Mouse (Mus musculus) adrenal gland, adult 18-20 months (tissue): Measurements from ENCODE around the gene Vkorc1. TPM values are rescaled to one million over a fixed set of nuclear protein-coding genes. Genes with fewer than 3 reads are reported as not detected.
"Not testable (repeated sequence)": the region's sequence is repeated elsewhere in the genome, so short reads cannot be mapped to it uniquely, and the experiment has no call there.

ENCODE experiments used
- DNase-seq, 2 experiments: peaks; one replicate each; pipeline ENCODE4 v3.0.0; 2021 to 2022; ENCODE audit warnings: low spot score in 2 of 2
- long read RNA-seq, 2 experiments: library from polyadenylated mRNA; stranded (forward); transcript quantifications; one replicate each; pipeline ENCODE4 v2.0.0; 2021
- total RNA-seq, 2 experiments: library from RNA; stranded (reverse); gene quantifications; 1 replicate in 1 of 2; 2 replicates in 1 of 2; pipeline ENCODE4 v1.2.3; 2021

The Vkorc1 gene
- total RNA-seq, result 10 to 100 TPM; 67.2 to 67.4 TPM
- long read RNA-seq, experiment 1, transcript Vkorc1-201 (3 exons, 748 nt), result major isoform, 15 of 15 reads
- long read RNA-seq, experiment 1, partial matches to known transcripts, result 0 of 15 reads
- long read RNA-seq, experiment 1, other reads (novel, unspliced or antisense), result 0 of 15 reads
- long read RNA-seq, experiment 2, transcript Vkorc1-201 (3 exons, 748 nt), result major isoform, 65 of 67 reads
- long read RNA-seq, experiment 2, partial matches to known transcripts, result 1 of 67 reads
- long read RNA-seq, experiment 2, other reads (novel, unspliced or antisense), result 1 of 67 reads

GRCm38 (mm10) chr7:127895442-127895841 is at the start of gene Vkorc1, which contains the start of gene Gm21974:
Vkorc1 (minus strand) TSS chr7:127895617.
Gm21974 (minus strand) TSS chr7:127895454.
- DNase-seq, result peak; percentile 91

GRCm38 (mm10) chr7:127944614-127945013 is 49.2 kb upstream of the Vkorc1 start:
- DNase-seq, result no peak

GRCm38 (mm10) chr7:127942097-127942496 is 46.7 kb upstream of the Vkorc1 start:
- DNase-seq, result not testable (repeated sequence)

- DNase-seq, result no peak
These were observed 40.9 kb upstream of the Vkorc1 start for GRCm38 (mm10) chr7:127936216-127936884.

GRCm38 (mm10) chr7:127935748-127936159 is 40.3 kb upstream of the Vkorc1 start:
- DNase-seq, result no peak

- DNase-seq, result peak; percentile 95
These were observed 39.8 kb upstream of the Vkorc1 start for GRCm38 (mm10) chr7:127935028-127935722.

GRCm38 (mm10) chr7:127934075-127934474 is 38.7 kb upstream of the Vkorc1 start:
- DNase-seq, result no peak

- DNase-seq, result no peak
These were observed 37.0 kb upstream of the Vkorc1 start for GRCm38 (mm10) chr7:127932273-127933031.

GRCm38 (mm10) chr7:127931351-127932135 is 36.1 kb upstream of the Vkorc1 start:
- DNase-seq, result peak in 1 of 2 experiments; percentile 32

GRCm38 (mm10) chr7:127930636-127931035 is 35.2 kb upstream of the Vkorc1 start:
- DNase-seq, result no peak

GRCm38 (mm10) chr7:127929923-127930322 is 34.5 kb upstream of the Vkorc1 start, which contains the start of gene Prss8:
Prss8 (minus strand) TSS chr7:127930104.
- no peak for DNase-seq

GRCm38 (mm10) chr7:127928596-127928995 is 33.2 kb upstream of the Vkorc1 start:
- no peak for DNase-seq

- no peak for DNase-seq
These were observed 32.3 kb upstream of the Vkorc1 start for GRCm38 (mm10) chr7:127927726-127928125.

- no peak for DNase-seq
These were observed 31.4 kb upstream of the Vkorc1 start for GRCm38 (mm10) chr7:127926846-127927245.

- DNase-seq, result no peak
These were observed 30.6 kb upstream of the Vkorc1 start for GRCm38 (mm10) chr7:127926066-127926465.

- DNase-seq, result no peak
These were observed 29.8 kb upstream of the Vkorc1 start for GRCm38 (mm10) chr7:127925252-127925651.

- no peak for DNase-seq
These were observed 28.3 kb upstream of the Vkorc1 start for GRCm38 (mm10) chr7:127923714-127924113.

GRCm38 (mm10) chr7:127922451-127923275 is 27.2 kb upstream of the Vkorc1 start:
- DNase-seq, result no peak

- DNase-seq, result no peak
These were observed 26.1 kb upstream of the Vkorc1 start for GRCm38 (mm10) chr7:127921516-127921915.
